Mouse (Mus musculus) midbrain, embryonic 12.5 days (tissue): ENCODE data around the gene Eid3. TPM values are rescaled to one million over a fixed set of nuclear protein-coding genes. Genes with fewer than 3 reads are reported as not detected.

Experiments used
- ATAC-seq: fragments of 200-750 bp; cut with Nextera tagmentation; 2 replicates; pipeline ENCODE4 v1.8.0; 2017; ENCODE audit warnings: low read depth, moderate TSS enrichment, moderate library complexity; ENCODE audit not compliant: low FRiP score
- H3K27ac ChIP-seq: fragments of 300-500 bp; sonication (generic); replicated peaks from 2 replicates; pipeline ENCODE4 v1.5.1; 2016; ENCODE audit warnings: mild to moderate bottlenecking
- H3K27me3 ChIP-seq: fragments of 300-500 bp; sonication (generic); 2 replicates; pipeline ENCODE4 v1.6.1; 2016; ENCODE audit warnings: mild to moderate bottlenecking
- H3K36me3 ChIP-seq: fragments of 300-500 bp; sonication (generic); 2 replicates; pipeline ENCODE4 v1.6.1; 2016
- H3K4me1 ChIP-seq: fragments of 300-500 bp; sonication (generic); 2 replicates; pipeline ENCODE4 v1.6.1; 2016
- H3K4me2 ChIP-seq: fragments of 300-500 bp; sonication (generic); replicated peaks from 2 replicates; pipeline ENCODE4 v1.6.1; 2016; ENCODE audit warnings: mild to moderate bottlenecking, moderate library complexity
- H3K4me3 ChIP-seq: fragments of 300-500 bp; sonication (generic); 2 replicates; pipeline ENCODE4 v1.5.1; 2016; ENCODE audit warnings: mild to moderate bottlenecking
- H3K9ac ChIP-seq: fragments of 300-500 bp; sonication (generic); replicated peaks from 2 replicates; pipeline ENCODE4 v1.6.1; 2016; ENCODE audit warnings: mild to moderate bottlenecking, moderate library complexity
- H3K9me3 ChIP-seq: fragments of 300-500 bp; sonication (generic); 2 replicates; pipeline ENCODE4 v1.6.1; 2016; ENCODE audit warnings: mild to moderate bottlenecking
- WGBS: fragments of 180-500 bp; shearing (Covaris S2); methylation state at CpG from one replicate; pipeline ENCODE4 v1.1.7; 2016; 5-methylcytosine and 5-hydroxymethylcytosine counted together
- polyA plus RNA-seq: library from polyadenylated mRNA; unstranded; fragments of >200 nt; fragmentation: Nextera tagmentation; extraction: Ambion mirVana; gene quantifications from 2 replicates; pipeline ENCODE4 v1.2.1, GENCODE M21; 2016

Eid3 gene
- polyA plus RNA-seq, 1 experiment from 2014 or later = 0.80 TPM

GRCm38 (mm10) chr10:82863827-82864226, 2.6 kb upstream of the Eid3 start:
- Histone ChIP-seq H3K9ac (no peak overlapping the region), H3K4me3 (no peak overlapping the region), H3K36me3 (peaks cover 36% of the 10 kb centered on the region), H3K27ac (no peak overlapping the region), H3K4me2 (no peak overlapping the region), H3K4me1 (peaks cover 28% of the 10 kb centered on the region), H3K9me3 (no peaks in the 10 kb centered on the region), H3K27me3 (no peaks in the 10 kb centered on the region)
- no peak for ATAC-seq
- WGBS = 90% methylated on average over 7 of the region's 7 CpGs

- Histone ChIP-seq H3K9me3 (no peaks in the 10 kb centered on the region), H3K4me3 (no peak overlapping the region), H3K4me1 (peaks cover 22% of the 10 kb centered on the region), H3K4me2 (no peak overlapping the region), H3K27ac (no peak overlapping the region), H3K36me3 (peaks cover 45% of the 10 kb centered on the region), H3K27me3 (no peaks in the 10 kb centered on the region), H3K9ac (no peak overlapping the region)
- 91% methylated on average over 18 of the region's 18 CpGs for WGBS
- no peak for ATAC-seq
These were observed 406 bp downstream of the Eid3 start for GRCm38 (mm10) chr10:82866832-82867231.

GRCm38 (mm10) chr10:82868418-82869086, 2.1 kb downstream of the Eid3 start:
- no peaks in the 10 kb centered on the region for H3K27me3 ChIP-seq
- H3K9ac ChIP-seq = no peak overlapping the region
- H3K9me3 ChIP-seq = no peaks in the 10 kb centered on the region
- 88% methylated on average over 6 of the region's 6 CpGs for WGBS
- H3K4me1 ChIP-seq = peaks cover 6% of the 10 kb centered on the region; the same call in 1 of the 2 replicates
- peaks cover 36% of the 10 kb centered on the region for H3K36me3 ChIP-seq
- no peak overlapping the region for H3K27ac ChIP-seq
- H3K4me2 ChIP-seq = no peak overlapping the region
- H3K4me3 ChIP-seq = no peak overlapping the region
- no peak for ATAC-seq

DNA sequence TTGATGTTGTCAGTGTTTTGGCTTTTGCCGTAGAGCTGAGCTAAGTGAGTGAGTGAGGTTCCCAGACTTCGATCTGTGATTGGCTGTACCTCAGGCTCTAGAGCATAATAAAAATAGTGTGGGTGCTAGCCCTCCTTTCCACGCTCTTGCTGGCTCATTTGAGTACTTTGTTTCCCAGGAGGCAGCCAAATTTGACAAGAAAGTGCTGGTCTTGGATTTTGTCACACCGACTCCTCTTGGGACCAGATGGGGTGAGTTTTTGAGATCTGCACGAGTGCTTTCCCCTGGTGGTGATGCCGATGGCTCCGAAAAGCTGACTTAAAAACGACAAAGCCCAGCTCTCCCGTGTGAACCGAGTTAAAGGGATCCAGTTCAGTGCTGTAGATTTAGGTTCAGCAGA, 9.0 kb downstream of the Eid3 start:
- Histone ChIP-seq H3K9me3 (no peaks in the 10 kb centered on the region), H3K27me3 (no peaks in the 10 kb centered on the region), H3K4me2 (no peak overlapping the region), H3K4me3 (no peak overlapping the region), H3K27ac (no peak overlapping the region), H3K9ac (no peak overlapping the region), H3K4me1 (no peaks in the 10 kb centered on the region), H3K36me3 (peaks cover 62% of the 10 kb centered on the region)
- no peak for ATAC-seq
- 92% methylated on average over 10 of the region's 10 CpGs for WGBS

- 83% methylated on average over 16 of the region's 16 CpGs for WGBS
- Histone ChIP-seq H3K27ac (no peak overlapping the region), H3K9ac (no peak overlapping the region), H3K9me3 (no peaks in the 10 kb centered on the region), H3K27me3 (no peaks in the 10 kb centered on the region), H3K36me3 (peaks cover 69% of the 10 kb centered on the region), H3K4me2 (no peak overlapping the region), H3K4me3 (no peak overlapping the region), H3K4me1 (no peaks in the 10 kb centered on the region)
- no peak for ATAC-seq
These were observed 9.8 kb downstream of the Eid3 start for GRCm38 (mm10) chr10:82876076-82876796.

DNA sequence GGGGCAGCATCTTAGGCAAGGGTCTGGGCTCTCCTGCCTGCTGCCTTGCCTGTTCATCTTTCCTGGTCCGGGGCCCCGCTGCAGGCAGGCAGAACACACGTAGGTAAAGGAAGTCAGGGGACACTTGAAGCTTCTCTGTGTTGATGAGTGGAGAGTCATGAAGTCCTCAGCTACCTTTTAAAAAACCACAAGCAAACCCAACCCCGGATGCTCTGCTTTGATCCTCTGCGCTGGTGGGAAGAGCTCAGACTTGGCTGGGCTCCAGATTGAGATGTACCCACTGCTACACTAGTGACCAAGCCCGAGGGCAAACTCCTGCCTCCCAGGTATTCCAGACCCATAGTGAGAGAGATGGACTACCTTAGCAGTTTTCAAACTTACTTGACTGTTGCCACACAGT, 20.9 kb downstream of the Eid3 start:
- 95% methylated on average over 6 of the region's 6 CpGs for WGBS
- H3K9ac ChIP-seq = no peak overlapping the region
- no peak overlapping the region for H3K4me3 ChIP-seq
- H3K27ac ChIP-seq = no peak overlapping the region
- no peaks in the 10 kb centered on the region for H3K9me3 ChIP-seq
- H3K4me1 ChIP-seq = 0 out of 2 replicates have a peak, but pooled peaks cover under 1% of the 10 kb centered on the region
- peaks cover 96% of the 10 kb centered on the region for H3K36me3 ChIP-seq
- H3K27me3 ChIP-seq = no peaks in the 10 kb centered on the region
- ATAC-seq = no peak
- no peak overlapping the region for H3K4me2 ChIP-seq

DNA sequence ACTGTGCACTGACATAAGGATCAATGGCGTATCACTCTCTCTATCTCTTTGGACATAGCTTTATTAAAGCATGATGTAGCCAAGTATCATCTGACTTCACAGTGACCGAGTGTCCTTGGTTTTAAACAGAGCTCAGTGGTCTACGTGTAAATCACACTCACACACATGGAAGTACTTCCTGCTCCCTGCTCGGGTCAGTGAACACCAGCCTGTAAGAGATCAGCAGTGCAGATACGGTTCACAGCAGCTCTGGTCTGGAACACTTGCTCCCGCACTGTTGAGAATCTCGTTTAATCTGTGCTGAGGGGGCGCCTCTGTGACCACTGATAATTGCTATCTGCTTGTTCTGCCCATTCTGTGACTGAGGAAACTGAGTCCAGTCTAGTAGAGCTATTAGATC, 22.1 kb downstream of the Eid3 start:
- H3K36me3 ChIP-seq = peaks cover 95% of the 10 kb centered on the region
- no peaks in the 10 kb centered on the region for H3K27me3 ChIP-seq
- H3K4me1 ChIP-seq = peaks cover 6% of the 10 kb centered on the region; the same call in 1 of the 2 replicates
- 90% methylated on average over 8 of the region's 8 CpGs for WGBS
- H3K9me3 ChIP-seq = no peaks in the 10 kb centered on the region
- no peak for ATAC-seq
- no peak overlapping the region for H3K27ac ChIP-seq
- no peak overlapping the region for H3K9ac ChIP-seq
- no peak overlapping the region for H3K4me2 ChIP-seq
- no peak overlapping the region for H3K4me3 ChIP-seq

DNA sequence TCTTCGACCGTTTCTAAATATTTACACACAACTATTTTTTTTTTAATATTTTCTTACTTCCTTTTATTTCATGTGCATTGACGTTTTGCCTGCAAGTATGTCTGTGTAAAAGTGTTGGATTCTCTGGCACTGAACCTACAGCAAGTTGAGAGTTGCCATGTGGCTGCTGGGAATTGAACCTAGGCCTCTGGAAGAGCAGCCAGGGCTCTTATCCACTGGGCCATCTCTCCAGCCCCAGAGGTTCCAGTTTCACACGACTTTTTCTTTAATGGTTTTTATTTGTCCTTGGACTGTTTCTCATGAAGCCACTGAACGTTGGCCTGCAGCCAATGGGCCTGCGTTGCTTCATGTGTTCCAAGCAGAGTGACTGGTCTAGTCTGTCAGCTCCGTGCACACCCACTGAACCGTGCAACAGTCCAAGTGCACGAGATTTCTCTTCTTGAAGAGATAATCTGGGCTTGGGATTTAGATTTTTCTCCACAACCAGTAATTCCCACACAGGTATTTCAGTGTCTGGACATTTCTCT, 23.1 kb downstream of the Eid3 start:
- no peaks in the 10 kb centered on the region for H3K27me3 ChIP-seq
- no peak overlapping the region for H3K4me2 ChIP-seq
- H3K4me3 ChIP-seq = no peak overlapping the region
- H3K9ac ChIP-seq = no peak overlapping the region
- no peaks in the 10 kb centered on the region for H3K9me3 ChIP-seq
- no peak overlapping the region for H3K27ac ChIP-seq
- ATAC-seq = no peak
- peaks cover 6% of the 10 kb centered on the region; the same call in 1 of the 2 replicates for H3K4me1 ChIP-seq
- 89% methylated on average over 9 of the region's 9 CpGs for WGBS
- peaks cover 92% of the 10 kb centered on the region for H3K36me3 ChIP-seq

- Histone ChIP-seq H3K27ac (no peak overlapping the region), H3K4me3 (no peak overlapping the region), H3K36me3 (peaks cover 91% of the 10 kb centered on the region), H3K27me3 (no peaks in the 10 kb centered on the region), H3K9me3 (no peaks in the 10 kb centered on the region), H3K4me2 (no peak overlapping the region), H3K9ac (no peak overlapping the region), H3K4me1 (peaks cover 6% of the 10 kb centered on the region; the same call in 1 of the 2 replicates)
- 91% methylated on average over 2 of the region's 2 CpGs for WGBS
- no peak for ATAC-seq
These were observed 24.5 kb downstream of the Eid3 start for GRCm38 (mm10) chr10:82890936-82891335.

- Histone ChIP-seq H3K27me3 (no peaks in the 10 kb centered on the region), H3K36me3 (peaks cover 91% of the 10 kb centered on the region), H3K27ac (no peak overlapping the region), H3K4me2 (no peak overlapping the region), H3K4me3 (no peak overlapping the region), H3K9me3 (no peaks in the 10 kb centered on the region), H3K9ac (no peak overlapping the region), H3K4me1 (peaks cover 6% of the 10 kb centered on the region; the same call in 1 of the 2 replicates)
- ATAC-seq = no peak
- 85% methylated on average over 7 of the region's 7 CpGs for WGBS
These were observed 25.0 kb downstream of the Eid3 start for GRCm38 (mm10) chr10:82891427-82891826.

- H3K9ac ChIP-seq = no peak overlapping the region
- H3K27ac ChIP-seq = no peak overlapping the region
- H3K36me3 ChIP-seq = peaks cover 91% of the 10 kb centered on the region
- peaks cover 6% of the 10 kb centered on the region; the same call in 1 of the 2 replicates for H3K4me1 ChIP-seq
- no peak for ATAC-seq
- 91% methylated on average over 9 of the region's 9 CpGs for whole genome bisulfite sequencing
- no peak overlapping the region for H3K4me2 ChIP-seq
- H3K9me3 ChIP-seq = no peaks in the 10 kb centered on the region
- no peaks in the 10 kb centered on the region for H3K27me3 ChIP-seq
- no peak overlapping the region for H3K4me3 ChIP-seq
These were observed 26.1 kb downstream of the Eid3 start for GRCm38 (mm10) chr10:82892442-82893055.
